ENCODE assay signal across 15 mouse cellular contexts in genomic region chr12:70233637-70234315, GRCm38 (mm10). TPM values are rescaled to one million over a fixed set of nuclear protein-coding genes. Genes with fewer than 3 reads are reported as not detected.
DNase-seq lines count a peak whose midpoint lies in the region; ATAC-seq and TF ChIP-seq lines count a peak whose summit lies in the region.
"Had no signal": no experiment of that assay in that cellular context is flagged by ENCODE, and none has a peak within 500 bp of the region (broad histone marks: within the 10 kb centered on the region; RNA-seq: fewer than 3 reads in every experiment).

No protein-coding gene starts in this region.

- no peaks in the 10 kb centered on the region for H3K27me3 ChIP-seq in liver, embryonic 16.5 days (ENCODE audit: control insufficient read depth, insufficient read depth, low read depth, low read length)
- H3K27me3 ChIP-seq in liver, embryonic 11.5 days (replicated peaks; ENCODE audit: control insufficient read depth, insufficient read depth, low read length) = no peaks in the 10 kb centered on the region
- H3K27me3 ChIP-seq: heart, embryonic 13.5 days; liver, embryonic 13.5 days; neural tube, embryonic 12.5 days had no signal

- H3K4me3 ChIP-seq in liver, embryonic 16.5 days (ENCODE audit: low read depth, low read length) = no peak overlapping the region
- H3K4me3 ChIP-seq in liver, embryonic 11.5 days (ENCODE audit: low read depth, low read length) = no peak overlapping the region
- peak overlapping the region; percentile 64 for H3K4me3 ChIP-seq in bone marrow, adult 2 months (replicated peaks; ENCODE audit: control insufficient read depth, low read depth, low read length)
- H3K4me3 ChIP-seq: erythroblast, embryonic 14.5 days; heart, embryonic 13.5 days; liver, embryonic 13.5 days; neural tube, embryonic 12.5 days had no signal

- H3K36me3 ChIP-seq in liver, embryonic 16.5 days (ENCODE audit: control insufficient read depth, insufficient read depth) = no peaks in the 10 kb centered on the region
- H3K36me3 ChIP-seq in liver, embryonic 11.5 days (ENCODE audit: control insufficient read depth, insufficient read depth, low read length) = no peaks in the 10 kb centered on the region
- H3K36me3 ChIP-seq: heart, embryonic 13.5 days; liver, embryonic 13.5 days; neural tube, embryonic 12.5 days had no signal

- no peaks in the 10 kb centered on the region for H3K9me3 ChIP-seq in liver, embryonic 16.5 days (replicated peaks; ENCODE audit: control insufficient read depth, low read length)
- no peaks in the 10 kb centered on the region for H3K9me3 ChIP-seq in liver, embryonic 11.5 days (ENCODE audit: control insufficient read depth, low read length)
- H3K9me3 ChIP-seq: heart, embryonic 13.5 days; liver, embryonic 13.5 days; neural tube, embryonic 12.5 days had no signal

- H3K27ac ChIP-seq in liver, embryonic 16.5 days (ENCODE audit: low read length) = peak overlapping the region; percentile 71
- H3K27ac ChIP-seq in liver, embryonic 11.5 days (ENCODE audit: low read depth, low read length) = no peak overlapping the region
- peak overlapping the region; percentile 70 for H3K27ac ChIP-seq in bone marrow, adult 2 months (ENCODE audit: control insufficient read depth, insufficient read depth, low read depth, low read length, poor library complexity)
- H3K27ac ChIP-seq: heart, embryonic 13.5 days; liver, embryonic 13.5 days; neural tube, embryonic 12.5 days; stomach, postnatal 0 days had no signal

- peak; percentile 59 for ATAC-seq in liver, embryonic 16.5 days (ENCODE audit: low read depth)
- ATAC-seq in liver, embryonic 11.5 days (replicated peaks; ENCODE audit: low FRiP score) = no peak
- peak; percentile 55 for ATAC-seq in monocyte, adult 5-6 weeks (replicated peaks; ENCODE audit: insufficient number of reproducible peaks, low FRiP score, low TSS enrichment, poor library complexity, severe bottlenecking)

- peak; percentile 15 for DNase-seq in adrenal gland, adult 8-10 months
- DNase-seq in adrenal gland, postnatal 4 days (ENCODE audit: low spot score in 2 of 2) = no peak
- no peak for DNase-seq in liver, embryonic 11.5 days (ENCODE audit: low spot score)
- no peak for DNase-seq in kidney, adult 11 months
- no peak for DNase-seq in retina, embryonic 14.5 days (ENCODE audit: low spot score)
- DNase-seq: gastrocnemius, postnatal 36 days; right cerebral cortex, postnatal 25 days had no signal

- no peak for TF ChIP-seq CTCF in bone marrow, adult 2 months (IDR thresholded peaks at IDR 0.05; ENCODE audit: control insufficient read depth, insufficient read depth, low read length)

- H3K4me2 ChIP-seq in liver, embryonic 16.5 days (ENCODE audit: low read depth, low read length) = 0 out of 2 replicates have a peak overlapping the region, but pooled peaks have one; percentile 21
- H3K4me2 ChIP-seq in liver, embryonic 11.5 days = no peak overlapping the region
- H3K4me2 ChIP-seq: liver, embryonic 13.5 days; neural tube, embryonic 12.5 days had no signal

- peaks cover 44% of the 10 kb centered on the region for H3K4me1 ChIP-seq in liver, embryonic 16.5 days (ENCODE audit: control insufficient read depth, low read depth, low read length)
- H3K4me1 ChIP-seq in liver, embryonic 11.5 days (replicated peaks; ENCODE audit: control insufficient read depth, insufficient read depth, low read length) = peaks cover 19% of the 10 kb centered on the region
- peaks cover 10% of the 10 kb centered on the region for H3K4me1 ChIP-seq in bone marrow, adult 2 months (ENCODE audit: control insufficient read depth, insufficient read depth, low read length)

- no peak overlapping the region for H3K9ac ChIP-seq in liver, embryonic 16.5 days (ENCODE audit: low read depth, low read length)
- H3K9ac ChIP-seq in liver, embryonic 11.5 days (ENCODE audit: low read depth, low read length) = no peak overlapping the region
- H3K9ac ChIP-seq: heart, embryonic 13.5 days; liver, embryonic 13.5 days; neural tube, embryonic 12.5 days had no signal

- no peak for TF ChIP-seq POLR2A in bone marrow, adult 2 months (IDR thresholded peaks at IDR 0.05; ENCODE audit: borderline replicate concordance, control insufficient read depth, low read depth, low read length)

- 60% methylated on average over 6 of the region's 6 CpGs for WGBS in liver, embryonic 16.5 days (ENCODE audit: insufficient replicate concordance)
- WGBS in liver, embryonic 11.5 days = 84% methylated on average over 6 of the region's 6 CpGs
- WGBS in bone marrow, adult 2 months = 45% methylated on average over 6 of the region's 6 CpGs

RNA-seq across cellular contexts. Expression of gene Pygl, which starts 2.5 kb away (rescaled TPM):
- total RNA-seq in adrenal gland, adult 8-10 months (2022) = 10 to 100 TPM in 3 of 4 experiments, 1 to 10 TPM in 1; 9.5 to 74.3 (median 43.1) TPM
- 10 to 100 TPM; 29.5 to 37.0 TPM for total RNA-seq in adrenal gland, postnatal 4 days (2021)
- 127 and 148 TPM in 2 replicates for polyA plus RNA-seq in liver, embryonic 16.5 days (2015; fragmentation: Nextera tagmentation; extraction: Ambion mirVana)
- 29.8 and 36.2 TPM in 2 replicates for polyA plus RNA-seq in liver, embryonic 11.5 days (2014; fragmentation: Nextera tagmentation; extraction: Ambion mirVana)
- polyA plus RNA-seq in bone marrow, adult 2 months (2011; ENCODE audit: insufficient read depth, insufficient read length, low replicate concordance, missing spikeins) = 54.4 and 101 TPM in 2 replicates
- total RNA-seq in monocyte, adult 5-6 weeks (2017) = 119 to 295 TPM (median 259 TPM) in 3 replicates
